Mouse (Mus musculus) CH12.LX (cell line): ENCODE results near the gene Celf2. TPM values are rescaled to one million over a fixed set of nuclear protein-coding genes. Genes with fewer than 3 reads are reported as not detected.

Experiments used
- DNase-seq: peaks from one replicate; pipeline ENCODE4 v3.0.0-alpha.2; 2013; ENCODE audit errors: extremely low read depth
- H3K27ac ChIP-seq: 2 replicates; pipeline ENCODE4 v1.5.1; 2012; ENCODE audit warnings: low read depth, mild to moderate bottlenecking, control low read depth, moderate library complexity; ENCODE audit not compliant: insufficient read depth
- H3K27me3 ChIP-seq: replicated peaks from 2 replicates; pipeline ENCODE3; 2012; ENCODE audit warnings: inconsistent platforms
- H3K36me3 ChIP-seq, 2 experiments: replicated peaks in 1 of 2; 2 replicates each; pipeline versions ENCODE3 to v1.6.1; 2012; ENCODE audit warnings: inconsistent platforms in 1 of 2, low read length in 1 of 2, mild to moderate bottlenecking in 1 of 2, mixed read lengths in 1 of 2, moderate library complexity in 1 of 2; ENCODE audit not compliant: control insufficient read depth in 1 of 2, insufficient read depth in 1 of 2
- H3K4me1 ChIP-seq, 2 experiments: 2 replicates each; pipeline ENCODE4 v1.6.1; 2012; ENCODE audit warnings: inconsistent platforms in 1 of 2, moderate library complexity in 1 of 2; ENCODE audit not compliant: insufficient read depth in 2 of 2, control insufficient read depth in 1 of 2
- H3K4me2 ChIP-seq: 2 replicates; pipeline ENCODE4 v1.6.1; 2012; ENCODE audit warnings: low read depth, mild to moderate bottlenecking, control low read depth; ENCODE audit not compliant: poor library complexity, insufficient read depth, severe bottlenecking
- H3K4me3 ChIP-seq, 3 experiments: fragments of 150-350 bp in 1 of 3; sonication (generic) in 1 of 3; replicated peaks in 1 of 3; 2 replicates each; pipeline versions ENCODE3 to v1.5.1; 2011 to 2012; ENCODE audit warnings: low read depth in 2 of 3, low read length in 2 of 3, mild to moderate bottlenecking in 2 of 3, moderate library complexity in 2 of 3, control low read depth in 1 of 3, improper control_type of control experiment in 1 of 3, inconsistent platforms in 1 of 3, mixed read lengths in 1 of 3; ENCODE audit not compliant: poor library complexity in 1 of 3
- H3K79me2 ChIP-seq: replicated peaks from 2 replicates; pipeline ENCODE4 v1.6.1; 2012; ENCODE audit warnings: mild to moderate bottlenecking, moderate library complexity; ENCODE audit not compliant: control insufficient read depth, poor library complexity, insufficient read depth, severe bottlenecking; ENCODE audit errors: extremely low read depth
- H3K9ac ChIP-seq: 2 replicates; pipeline ENCODE4 v1.6.1; 2012; ENCODE audit warnings: low read depth, mild to moderate bottlenecking, control low read depth, moderate library complexity; ENCODE audit not compliant: insufficient read depth
- H3K9me3 ChIP-seq: replicated peaks from 2 replicates; pipeline ENCODE3; 2012; ENCODE audit warnings: low read length, inconsistent platforms, mixed read lengths
- CTCF ChIP-seq, 2 experiments: IDR thresholded peaks in 1 of 2; conservative IDR thresholded peaks in 1 of 2; 2 replicates each; pipeline ENCODE4 v1.5.1; 2011 to 2012; ENCODE audit warnings: low read depth in 2 of 2, low read length in 2 of 2, improper control_type of control experiment in 1 of 2, inconsistent platforms in 1 of 2, mild to moderate bottlenecking in 1 of 2, moderate library complexity in 1 of 2
- E2F4 ChIP-seq: IDR thresholded peaks from 2 replicates; pipeline ENCODE4 v1.6.1; 2011; ENCODE audit warnings: low read depth, low read length, improper control_type of control experiment; ENCODE audit not compliant: insufficient replicate concordance
- EP300 ChIP-seq: IDR thresholded peaks from 2 replicates; pipeline ENCODE4 v1.6.1; 2011; ENCODE audit warnings: low read length, improper control_type of control experiment
- HCFC1 ChIP-seq: IDR thresholded peaks from 2 replicates; pipeline ENCODE4 v1.6.1; 2012; ENCODE audit warnings: low read depth, mild to moderate bottlenecking, inconsistent platforms, low read length, improper control_type of control experiment
- KAT2A ChIP-seq: IDR thresholded peaks from 2 replicates; pipeline ENCODE4 v1.6.1; 2012; ENCODE audit warnings: low read length, improper control_type of control experiment, inconsistent platforms; ENCODE audit not compliant: insufficient replicate concordance
- MAX ChIP-seq: IDR thresholded peaks from 2 replicates; pipeline ENCODE4 v1.6.1; 2011; ENCODE audit warnings: low read length, improper control_type of control experiment
- MEF2A ChIP-seq: IDR thresholded peaks from 2 replicates; pipeline ENCODE4 v1.6.1; 2014; ENCODE audit warnings: low read depth, mild to moderate bottlenecking, inconsistent platforms, low read length, improper control_type of control experiment, borderline replicate concordance
- NRF1 ChIP-seq: IDR thresholded peaks from 2 replicates; pipeline ENCODE4 v1.6.1; 2014; ENCODE audit warnings: low read depth, mild to moderate bottlenecking, inconsistent platforms, low read length, improper control_type of control experiment, moderate library complexity
- PAX5 ChIP-seq: IDR thresholded peaks from 2 replicates; pipeline ENCODE4 v1.6.1; 2012; ENCODE audit warnings: low read length, inconsistent platforms, mixed read lengths
- POLR2AphosphoS2 ChIP-seq: IDR thresholded peaks from 2 replicates; pipeline ENCODE4 v1.6.1; 2011; ENCODE audit warnings: low read depth, low read length, improper control_type of control experiment
- RCOR1 ChIP-seq: conservative IDR thresholded peaks from 2 replicates; pipeline ENCODE4 v1.6.1; 2012; ENCODE audit warnings: low read depth, mild to moderate bottlenecking, inconsistent platforms, low read length, improper control_type of control experiment
- USF1 ChIP-seq: IDR thresholded peaks from 2 replicates; pipeline ENCODE4 v1.6.1; 2014; ENCODE audit warnings: low read depth, mild to moderate bottlenecking, inconsistent platforms, low read length, improper control_type of control experiment
- ZC3H11A ChIP-seq: IDR thresholded peaks from 2 replicates; pipeline ENCODE4 v1.6.1; 2012; ENCODE audit warnings: low read depth, mild to moderate bottlenecking, inconsistent platforms, low read length, improper control_type of control experiment
- ZKSCAN1 ChIP-seq: IDR thresholded peaks from 2 replicates; pipeline ENCODE4 v1.6.1; 2012; ENCODE audit warnings: low read depth, inconsistent platforms, low read length, improper control_type of control experiment, borderline replicate concordance
- ZNF384 ChIP-seq: IDR thresholded peaks from 2 replicates; pipeline ENCODE4 v1.6.1; 2012; ENCODE audit warnings: low read depth, low read length, improper control_type of control experiment, inconsistent platforms
- dilution Hi-C: fragments of 300-500 bp; cut with MboI; formaldehyde crosslinking; loops from 2 replicates; pipeline ENCODE4 v1.14.3; 2020; ENCODE audit warnings: low sequenced_read_pairs; ENCODE audit not compliant: extremely low pct_unique_long_range_greater_than_20kb, extremely low pct_ligation_motif_present
- in situ Hi-C: fragments of 300-500 bp; cut with MboI; formaldehyde crosslinking; loops from 3 replicates; pipeline ENCODE4 v1.14.3; 2019; ENCODE audit warnings: low sequenced_read_pairs, low pct_ligation_motif_present, low pct_unique_long_range_greater_than_20kb, mixed read lengths
- polyA plus RNA-seq: library from polyadenylated mRNA; unstranded; fragments of >175 nt; gene quantifications from 2 replicates; pipeline ENCODE4 v1.2.1, GENCODE M21; 2012; ENCODE audit warnings: low read depth; ENCODE audit not compliant: insufficient read length
- total RNA-seq, 2 experiments: library from RNA; depleted of rRNA; stranded (reverse); fragments of 300-350 nt in 1 of 2; fragments of >200 nt in 1 of 2; gene quantifications; 2 replicates each; pipeline ENCODE4 v1.2.3; 2012 to 2014

Gene Celf2
- total and polyA plus RNA-seq, 3 experiments = 51.0 to 143 (median 103) TPM

DNA sequence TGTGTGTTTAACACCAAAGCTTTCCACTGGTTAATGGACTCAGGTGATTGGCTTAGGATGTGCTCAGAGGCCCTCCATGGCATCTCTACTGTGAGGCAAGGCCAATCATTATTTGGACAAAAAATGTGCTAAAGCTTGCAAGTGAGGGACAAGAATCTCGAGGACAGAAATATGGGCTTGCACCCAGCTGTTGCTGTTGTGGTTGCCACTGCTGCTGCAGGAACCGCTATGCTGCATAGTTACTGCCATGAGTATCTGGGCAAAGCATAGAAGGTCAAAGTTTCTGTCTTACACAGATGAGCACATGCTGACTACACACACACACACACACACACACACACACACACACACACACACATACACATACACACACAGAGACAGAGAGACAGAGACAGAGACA lies 24.8 kb upstream of the Celf2 start:
- Histone ChIP-seq H3K79me2 (no peaks in the 10 kb centered on the region), H3K9ac (no peak overlapping the region), H3K36me3 (no peaks in the 10 kb centered on the region), H3K9me3 (no peaks in the 10 kb centered on the region), H3K4me2 (no peak overlapping the region), H3K27ac (no peak overlapping the region), H3K4me3 (no peak overlapping the region), H3K4me1 (no peaks in the 10 kb centered on the region), H3K27me3 (no peaks in the 10 kb centered on the region)
- in situ Hi-C loops = no loop called here
- dilution Hi-C loops = no loop called here
- DNase-seq = no peak
- TF ChIP-seq USF1 = no peak
- no peak for TF ChIP-seq ZC3H11A
- TF ChIP-seq ZNF384 = no peak
- no peak for TF ChIP-seq ZKSCAN1
- TF ChIP-seq MAX = no peak
- no peak for TF ChIP-seq POLR2AphosphoS2
- TF ChIP-seq KAT2A = no peak
- TF ChIP-seq EP300 = no peak
- TF ChIP-seq CTCF (conservative IDR thresholded peaks at IDR 0.05 in 1 of 2, IDR thresholded peaks at IDR 0.05 in 1 of 2; ENCODE audit: low read depth in 2 of 2, low read length in 2 of 2) = no peak

DNA sequence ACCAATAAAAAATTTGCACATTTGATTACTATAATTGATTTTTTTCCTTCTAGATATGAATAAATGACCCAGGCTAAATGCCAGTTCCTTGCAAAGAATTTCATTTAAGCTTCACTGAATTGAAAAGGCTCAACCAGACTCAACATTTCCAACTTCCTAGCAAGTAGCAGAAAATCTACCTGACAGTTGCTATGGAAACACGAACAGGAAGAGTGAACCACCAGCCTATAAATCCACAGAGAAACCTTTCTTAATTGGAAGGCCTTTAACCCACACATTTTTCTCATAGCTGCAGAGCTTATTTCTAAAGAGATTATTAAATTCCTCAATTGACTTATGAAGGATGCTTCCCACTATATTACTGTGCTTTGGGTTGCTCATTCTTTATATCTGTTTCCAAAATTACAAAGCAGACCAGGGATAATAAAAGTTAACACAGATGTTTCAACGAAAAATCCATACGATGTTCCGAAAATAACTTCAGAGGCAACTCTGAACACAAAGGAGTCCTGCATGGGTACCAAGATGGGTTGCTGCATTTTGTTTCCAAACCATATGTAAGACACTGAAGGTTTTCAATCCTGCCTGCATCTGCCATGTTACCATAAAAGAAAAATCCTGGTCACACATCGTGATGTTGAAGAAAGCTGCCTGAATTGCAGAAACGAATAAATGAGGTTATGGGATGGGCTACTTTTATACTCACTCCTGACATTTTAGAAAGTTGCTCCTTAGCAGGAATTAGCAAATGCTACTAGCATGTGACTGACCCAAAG lies 22.0 kb upstream of the Celf2 start:
- no peaks in the 10 kb centered on the region for H3K9me3 ChIP-seq
- no peak for DNase-seq
- H3K27me3 ChIP-seq = no peaks in the 10 kb centered on the region
- no peaks in the 10 kb centered on the region for H3K36me3 ChIP-seq
- no peak overlapping the region for H3K4me2 ChIP-seq
- no peaks in the 10 kb centered on the region for H3K79me2 ChIP-seq
- no peak overlapping the region for H3K4me3 ChIP-seq
- H3K4me1 ChIP-seq = no peaks in the 10 kb centered on the region
- H3K27ac ChIP-seq = no peak overlapping the region
- dilution Hi-C loops = no loop called here
- H3K9ac ChIP-seq = no peak overlapping the region
- in situ Hi-C loops = no loop called here
- no peak for TF ChIP-seq RCOR1
- TF ChIP-seq PAX5 = no peak
- no peak for TF ChIP-seq E2F4
- TF ChIP-seq HCFC1 = no peak
- TF ChIP-seq MEF2A = no peak
- no peak for TF ChIP-seq NRF1
